Mouse (Mus musculus): ENCODE measurements around the gene Otoa. TPM values are rescaled to one million over a fixed set of nuclear protein-coding genes. Genes with fewer than 3 reads are reported as not detected.

Otoa gene
- 0.01 and 0.03 TPM in 2 replicates for polyA plus RNA-seq (2012; rRNA removed)
- 0.09 TPM in 1 of 2 replicates, not detected in the other for polyA plus RNA-seq (2014; fragmentation: Nextera tagmentation; extraction: Ambion mirVana)

- 70% methylated on average over 4 of the region's 4 CpGs for WGBS (ENCODE audit: insufficient replicate concordance)
- ATAC-seq (ENCODE audit: insufficient read depth) (no peak), DNase-seq (ENCODE audit: low read depth in 3 of 3, low spot score in 3 of 3) (no peak)
- no peak within 1 kb of the TSS for H3K4me3 ChIP-seq (ENCODE audit: insufficient read depth in 1 of 2, low read depth in 2 of 2, low read length in 2 of 2)
- H3K9ac ChIP-seq (replicated peaks): no peak within 1 kb of the TSS
- TF ChIP-seq CTCF (IDR thresholded peaks at IDR 0.05; ENCODE audit: low read depth) (no peak), EP300 (IDR thresholded peaks at IDR 0.05; ENCODE audit: low read depth) (no peak)
- no peaks in the 10 kb centered on the region for H3K9me3 ChIP-seq (ENCODE audit: control insufficient read depth, low read length)
- H3K36me3 ChIP-seq (replicated peaks; ENCODE audit: control insufficient read depth, insufficient read depth, low read depth): no peaks in the 10 kb centered on the region
- H3K27ac ChIP-seq: no peak within 1 kb of the TSS
- H3K4me2 ChIP-seq (ENCODE audit: low read depth): no peak within 1 kb of the TSS
- no peaks in the 10 kb centered on the region for H3K4me1 ChIP-seq (replicated peaks; ENCODE audit: control insufficient read depth in 2 of 2, insufficient read depth in 2 of 2, low read length in 1 of 2)
- H3K27me3 ChIP-seq (ENCODE audit: control insufficient read depth, insufficient read depth, low read length): no peaks in the 10 kb centered on the region
Observed at GRCm38 (mm10) chr7:121081350-121081749, at the start of gene Otoa. Gene Otoa, plus strand, starts transcription at chr7:121081650.

GRCm38 (mm10) chr7:121033856-121034652 lies 47.4 kb upstream of the Otoa start, which contains the start of gene Mettl9:
Gene Mettl9, plus strand, starts transcription at chr7:121034445.
- peak within 1 kb of the TSS; percentile 86 for H3K9ac ChIP-seq (replicated peaks)
- peak within 1 kb of the TSS; percentile 45 for H3K27ac ChIP-seq
- H3K27me3 ChIP-seq (ENCODE audit: control insufficient read depth, insufficient read depth, low read length): no peaks in the 10 kb centered on the region; the same call in 1 of the 2 replicates
- H3K9me3 ChIP-seq (ENCODE audit: control insufficient read depth, low read length): no peaks in the 10 kb centered on the region
- peak; percentile 97 for ATAC-seq (ENCODE audit: insufficient read depth)
- H3K4me1 ChIP-seq (replicated peaks; ENCODE audit: control insufficient read depth in 2 of 2, insufficient read depth in 2 of 2, low read length in 1 of 2): peaks cover 3 to 11% of the 10 kb centered on the region in 2 experiments; a peak in 3 of 4 replicates
- TF ChIP-seq CTCF (IDR thresholded peaks at IDR 0.05; ENCODE audit: low read depth) (no peak; the same call in 1 of the 2 replicates), EP300 (IDR thresholded peaks at IDR 0.05; ENCODE audit: low read depth) (0 out of 2 replicates have a peak, but pooled peaks have one; percentile 20)
- 5% methylated on average over 33 of the region's 43 CpGs for WGBS (ENCODE audit: insufficient replicate concordance)
- H3K4me3 ChIP-seq (ENCODE audit: insufficient read depth in 1 of 2, low read depth in 2 of 2, low read length in 2 of 2): peak within 1 kb of the TSS; percentile 70 to 76
- no peaks in the 10 kb centered on the region for H3K36me3 ChIP-seq (replicated peaks; ENCODE audit: control insufficient read depth, insufficient read depth, low read depth)
- H3K4me2 ChIP-seq (ENCODE audit: low read depth): peak within 1 kb of the TSS; percentile 79
- DNase-seq (ENCODE audit: low read depth in 3 of 3, low spot score in 3 of 3): peak; percentile 91 to 92 (median 91)

- DNase-seq (ENCODE audit: low read depth in 3 of 3, low spot score in 3 of 3) (peak; percentile 33 to 47 (median 47)), ATAC-seq (ENCODE audit: insufficient read depth) (peak; percentile 82)
- H3K27ac ChIP-seq: peak overlapping the region; percentile 45
- H3K4me2 ChIP-seq (ENCODE audit: low read depth): peak overlapping the region; percentile 79
- H3K4me1 ChIP-seq (replicated peaks; ENCODE audit: control insufficient read depth in 2 of 2, insufficient read depth in 2 of 2, low read length in 1 of 2): peaks cover 3 to 11% of the 10 kb centered on the region in 2 experiments; a peak in 3 of 4 replicates
- peak overlapping the region; percentile 70 to 76 for H3K4me3 ChIP-seq (ENCODE audit: insufficient read depth in 1 of 2, low read depth in 2 of 2, low read length in 2 of 2)
- H3K27me3 ChIP-seq (ENCODE audit: control insufficient read depth, insufficient read depth, low read length): no peaks in the 10 kb centered on the region; the same call in 1 of the 2 replicates
- no peaks in the 10 kb centered on the region for H3K36me3 ChIP-seq (replicated peaks; ENCODE audit: control insufficient read depth, insufficient read depth, low read depth)
- no peaks in the 10 kb centered on the region for H3K9me3 ChIP-seq (ENCODE audit: control insufficient read depth, low read length)
- TF ChIP-seq EP300 (IDR thresholded peaks at IDR 0.05; ENCODE audit: low read depth) (no peak), CTCF (IDR thresholded peaks at IDR 0.05; ENCODE audit: low read depth) (no peak)
- WGBS (ENCODE audit: insufficient replicate concordance): 1% methylated on average over 60 of the region's 63 CpGs
- H3K9ac ChIP-seq (replicated peaks): peak overlapping the region; percentile 86
Observed at GRCm38 (mm10) chr7:121034701-121035141, 46.7 kb upstream of the Otoa start.

GRCm38 (mm10) chr7:121035161-121035721 lies 46.2 kb upstream of the Otoa start:
- ATAC-seq (ENCODE audit: insufficient read depth) (peak; percentile 16), DNase-seq (ENCODE audit: low read depth in 3 of 3, low spot score in 3 of 3) (peak in 2 of 3 experiments; percentile 20)
- Histone ChIP-seq H3K9me3 (ENCODE audit: control insufficient read depth, low read length) (no peaks in the 10 kb centered on the region), H3K9ac (replicated peaks) (peak overlapping the region; percentile 86), H3K4me1 (replicated peaks; ENCODE audit: control insufficient read depth in 2 of 2, insufficient read depth in 2 of 2, low read length in 1 of 2) (peaks cover 3 to 11% of the 10 kb centered on the region in 2 experiments; a peak in 3 of 4 replicates), H3K36me3 (replicated peaks; ENCODE audit: control insufficient read depth, insufficient read depth, low read depth) (no peaks in the 10 kb centered on the region), H3K27ac (peak overlapping the region; percentile 45), H3K4me3 (ENCODE audit: insufficient read depth in 1 of 2, low read depth in 2 of 2, low read length in 2 of 2) (peak overlapping the region; percentile 70 to 76), H3K27me3 (ENCODE audit: control insufficient read depth, insufficient read depth, low read length) (no peaks in the 10 kb centered on the region; the same call in 1 of the 2 replicates), H3K4me2 (ENCODE audit: low read depth) (peak overlapping the region; percentile 79)
- under 1% methylated on average over 24 of the region's 24 CpGs for WGBS (ENCODE audit: insufficient replicate concordance)
- TF ChIP-seq CTCF (IDR thresholded peaks at IDR 0.05; ENCODE audit: low read depth) (no peak), EP300 (IDR thresholded peaks at IDR 0.05; ENCODE audit: low read depth) (no peak)

Measured in liver, embryonic 14.5 days (tissue).